13 mouse cellular contexts compared by ENCODE assay signal in genomic region chr13:57686437-57686836, GRCm38 (mm10).
DNase-seq lines count a peak whose midpoint lies in the region.
"Had no signal": no experiment of that assay in that cellular context is flagged by ENCODE, and none has a peak within 500 bp of the region (broad histone marks: within the 10 kb centered on the region; RNA-seq: fewer than 3 reads in every experiment).

No protein-coding gene starts in this region.

- DNase-seq in left cerebral cortex, adult 9 months (ENCODE audit: low spot score in 2 of 2): peak; percentile 16 to 46
- no peak for DNase-seq in left cerebral cortex, postnatal 4 days
- peak; percentile 32 to 34 for DNase-seq in right cerebral cortex, adult 2 months (ENCODE audit: low spot score in 2 of 2)
- no peak for DNase-seq in right cerebral cortex, postnatal 14 days
- peak; percentile 30 to 54 for DNase-seq in right cerebral cortex, postnatal 36 days (ENCODE audit: low spot score in 2 of 2)
- no peak for DNase-seq in heart, postnatal 10 days
- DNase-seq: adrenal gland, adult 2 months; adrenal gland, postnatal 25 days; cerebellum, adult 2 months; cerebellum, postnatal 10 days; embryo, embryonic 11 days; gastrocnemius, postnatal 10 days; heart, adult 2 months had no signal

- intact Hi-C loops in left cerebral cortex, postnatal 4 days (cut with DNase I): no loop called here
- intact Hi-C loops in heart, postnatal 10 days (cut with DNase I): no loop called here

Comparison
In these comparisons a context has a peak if more than half of its experiments do, and no peak if none do; other contexts are left out.
1. DNase-seq: peak in left cerebral cortex, adult 9 months (2 of 2), right cerebral cortex, adult 2 months (2 of 2) and right cerebral cortex, postnatal 36 days (2 of 2); none in left cerebral cortex, postnatal 4 days (single experiment), right cerebral cortex, postnatal 14 days (single experiment) and heart, postnatal 10 days (0 of 2).